Mouse (Mus musculus): ENCODE results near the gene Phkg1.
"Not testable (repeated sequence)": the region's sequence is repeated elsewhere in the genome, so short reads cannot be mapped to it uniquely, and the experiment has no call there.

The Phkg1 gene

GRCm38 (mm10) chr5:129907775-129908174 lies 9.4 kb upstream of the Phkg1 start:
- DNase-seq (ENCODE audit: low spot score), result no peak

GRCm38 (mm10) chr5:129895198-129896088 lies 2.9 kb downstream of the Phkg1 start, which contains the start of gene Zbed5:
Zbed5 (plus strand) TSS chr5:129895723.
- peak; percentile 96 for DNase-seq (ENCODE audit: low spot score)

- not testable (repeated sequence) for DNase-seq (ENCODE audit: low spot score)
Measured at GRCm38 (mm10) chr5:129890390-129890789, 8.0 kb downstream of the Phkg1 start.

GRCm38 (mm10) chr5:129886911-129887636 lies 11.3 kb downstream of the Phkg1 start, which contains the start of gene Chchd2:
Chchd2 (minus strand) TSS chr5:129887470.
- peak; percentile 99 for DNase-seq (ENCODE audit: low spot score)

GRCm38 (mm10) chr5:129886271-129886670 lies 12.1 kb downstream of the Phkg1 start:
- peak; percentile 18 for DNase-seq (ENCODE audit: low spot score)

- DNase-seq (ENCODE audit: low spot score), result no peak
Measured at GRCm38 (mm10) chr5:129879888-129880287, 18.5 kb downstream of the Phkg1 start.

GRCm38 (mm10) chr5:129878946-129879345 lies 19.4 kb downstream of the Phkg1 start:
- DNase-seq (ENCODE audit: low spot score), result peak; percentile 49

- DNase-seq (ENCODE audit: low spot score), result no peak
Measured at GRCm38 (mm10) chr5:129877731-129878455, 20.5 kb downstream of the Phkg1 start.

- no peak for DNase-seq (ENCODE audit: low spot score)
Measured at GRCm38 (mm10) chr5:129875098-129875497, 23.3 kb downstream of the Phkg1 start.

- DNase-seq (ENCODE audit: low spot score), result no peak
Measured at GRCm38 (mm10) chr5:129873942-129874341, 24.4 kb downstream of the Phkg1 start.

GRCm38 (mm10) chr5:129871238-129871637 lies 27.1 kb downstream of the Phkg1 start:
- no peak for DNase-seq (ENCODE audit: low spot score)

GRCm38 (mm10) chr5:129869238-129869995 lies 28.9 kb downstream of the Phkg1 start:
- DNase-seq (ENCODE audit: low spot score), result no peak

- no peak for DNase-seq (ENCODE audit: low spot score)
Measured at GRCm38 (mm10) chr5:129865841-129866240, 32.5 kb downstream of the Phkg1 start.

- DNase-seq (ENCODE audit: low spot score), result peak; percentile 55
Measured at GRCm38 (mm10) chr5:129864467-129864866, 33.9 kb downstream of the Phkg1 start.

- no peak for DNase-seq (ENCODE audit: low spot score)
Measured at GRCm38 (mm10) chr5:129862325-129862724, 36.0 kb downstream of the Phkg1 start.

GRCm38 (mm10) chr5:129856414-129856813 lies 41.9 kb downstream of the Phkg1 start:
- DNase-seq (ENCODE audit: low spot score), result no peak

- DNase-seq (ENCODE audit: low spot score), result no peak
Measured at GRCm38 (mm10) chr5:129855163-129855562, 43.2 kb downstream of the Phkg1 start.

- DNase-seq (ENCODE audit: low spot score), result no peak
Measured at GRCm38 (mm10) chr5:129847558-129847820, 50.9 kb downstream of the Phkg1 start.

- DNase-seq (ENCODE audit: low spot score), result peak; percentile 97
Measured at GRCm38 (mm10) chr5:129846752-129847557, 51.4 kb downstream of the Phkg1 start, which contains the start of gene Sumf2. Sumf2 (plus strand) TSS chr5:129846986.

GRCm38 (mm10) chr5:129844848-129845247 lies 53.5 kb downstream of the Phkg1 start:
- no peak for DNase-seq (ENCODE audit: low spot score)
